Mouse (Mus musculus) heart, postnatal 0 days (tissue): ENCODE results near the gene Ap2a1.

Source experiments
- CTCF ChIP-seq: IDR thresholded peaks from 2 replicates; pipeline ENCODE4 v1.5.1; 2016; ENCODE audit warnings: antibody characterized with exemption, control low read depth, low read depth
- EP300 ChIP-seq: IDR thresholded peaks from 2 replicates; pipeline ENCODE4 v1.6.1; 2016; ENCODE audit warnings: antibody characterized with exemption, low read depth

DNA sequence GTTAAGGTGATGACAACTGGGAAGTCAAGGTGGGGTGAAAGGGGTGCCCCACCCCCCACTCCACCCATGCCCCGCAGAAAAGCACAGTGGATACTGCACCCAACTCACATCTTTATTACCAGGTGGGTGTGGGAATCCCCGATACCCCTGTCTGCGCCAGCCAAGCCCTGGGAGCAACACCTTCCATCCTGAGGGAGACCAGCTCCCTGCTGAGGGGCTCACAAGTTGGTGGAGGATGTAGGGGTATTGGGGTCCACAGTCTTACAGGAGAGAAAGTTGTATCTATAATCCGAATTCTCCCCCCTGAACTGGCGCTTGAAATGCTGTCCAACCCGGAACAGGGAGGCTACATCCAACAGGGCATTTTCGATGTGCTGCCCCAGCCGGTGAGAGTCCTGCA, 30.0 kb upstream of the Ap2a1 start:
- TF ChIP-seq EP300 (no peak), CTCF (no peak)
